Mouse (Mus musculus): ENCODE results near the gene Fam13a.

- TF ChIP-seq POLR2A (IDR thresholded peaks at IDR 0.05; ENCODE audit: control insufficient read depth, extremely low read depth, insufficient read depth, low read length, poor library complexity) (no peak), CTCF (IDR thresholded peaks at IDR 0.05; ENCODE audit: borderline replicate concordance, control insufficient read depth, extremely low read depth, insufficient read depth, low read length, poor library complexity) (no peak)
These were observed 8.0 kb downstream of the Fam13a start for GRCm38 (mm10) chr6:59016336-59016832.
